Mouse (Mus musculus) hindbrain, embryonic 10.5 days (tissue): ENCODE results near the gene Matn4. TPM values are rescaled to one million over a fixed set of nuclear protein-coding genes. Genes with fewer than 3 reads are reported as not detected.

ENCODE experiments used
- DNase-seq: peaks from one replicate; pipeline ENCODE4 v3.0.0-alpha.2; 2017; ENCODE audit warnings: low spot score
- H3K27ac ChIP-seq: fragments of 300-500 bp; sonication (generic); 2 replicates; pipeline ENCODE4 v1.5.1; 2016; ENCODE audit warnings: mild to moderate bottlenecking, moderate library complexity
- H3K27me3 ChIP-seq: fragments of 300-500 bp; sonication (generic); 2 replicates; pipeline ENCODE4 v1.6.1; 2016; ENCODE audit warnings: mild to moderate bottlenecking; ENCODE audit not compliant: poor library complexity, insufficient read depth, severe bottlenecking
- H3K36me3 ChIP-seq: fragments of 300-500 bp; sonication (generic); 2 replicates; pipeline ENCODE4 v1.6.1; 2016; ENCODE audit warnings: mild to moderate bottlenecking, moderate library complexity
- H3K4me1 ChIP-seq: fragments of 300-500 bp; sonication (generic); replicated peaks from 2 replicates; pipeline ENCODE4 v1.6.1; 2016; ENCODE audit warnings: mild to moderate bottlenecking
- H3K4me3 ChIP-seq: fragments of 300-500 bp; sonication (generic); 2 replicates; pipeline ENCODE4 v1.5.1; 2016; ENCODE audit warnings: mild to moderate bottlenecking, moderate library complexity
- H3K9me3 ChIP-seq: fragments of 300-500 bp; sonication (generic); 2 replicates; pipeline ENCODE4 v1.6.1; 2016; ENCODE audit warnings: mild to moderate bottlenecking, moderate library complexity
- WGBS: fragments of 180-500 bp; shearing (Covaris S2); methylation state at CpG from one replicate; pipeline ENCODE4 v1.1.7; 2016; 5-methylcytosine and 5-hydroxymethylcytosine counted together
- polyA plus RNA-seq: library from polyadenylated mRNA; unstranded; fragments of >200 nt; fragmentation: Nextera tagmentation; extraction: Ambion mirVana; gene quantifications from 2 replicates; pipeline ENCODE4 v1.2.1, GENCODE M21; 2016

Matn4 gene
- polyA plus RNA-seq, 1 experiment from 2014 or later: 0.72 TPM

DNA sequence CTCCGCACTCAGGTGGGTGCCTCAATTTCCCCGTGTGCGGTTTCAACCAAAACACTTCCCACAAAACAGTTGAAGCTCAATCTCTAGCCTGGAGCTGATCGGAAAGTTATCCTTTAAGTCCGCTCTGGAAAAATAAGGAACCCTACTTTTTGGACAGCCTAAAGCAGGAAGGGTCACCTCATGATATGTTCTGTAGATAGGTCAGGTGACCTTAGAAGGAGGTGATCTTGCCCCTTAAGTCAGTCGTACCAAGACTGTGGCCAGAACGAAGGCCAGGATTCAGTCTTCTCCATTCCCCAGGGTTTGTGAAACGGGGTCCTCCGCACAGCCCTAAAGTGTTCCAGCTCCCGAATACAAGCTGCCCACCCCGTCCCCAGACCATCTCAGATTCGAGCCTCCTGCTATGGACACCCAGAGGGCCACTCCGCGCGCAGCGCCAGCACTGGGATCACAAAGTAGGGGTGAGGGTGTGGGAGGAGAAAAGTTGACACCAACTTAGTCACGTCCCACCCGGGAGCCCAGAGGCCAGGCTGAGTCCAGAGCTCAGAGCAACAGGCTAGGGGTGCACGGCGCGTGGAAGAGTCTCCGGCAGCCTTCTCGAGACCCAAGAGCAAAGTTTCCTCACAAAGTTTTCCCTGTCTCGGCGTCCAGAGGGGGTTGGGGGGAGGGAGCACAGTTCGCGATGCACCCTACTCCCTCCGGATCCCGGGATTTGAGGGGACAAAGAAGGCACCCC lies 37.5 kb upstream of the Matn4 start:
- Histone ChIP-seq H3K27me3 (peaks cover 26% of the 10 kb centered on the region), H3K36me3 (no peaks in the 10 kb centered on the region), H3K4me1 (peaks cover 37% of the 10 kb centered on the region), H3K4me3 (peak overlapping the region; percentile 70), H3K27ac (peak overlapping the region; percentile 88), H3K9me3 (no peaks in the 10 kb centered on the region)
- 2% methylated on average over 29 of the region's 29 CpGs for WGBS
- DNase-seq: no peak

- Histone ChIP-seq H3K9me3 (no peaks in the 10 kb centered on the region), H3K4me1 (peaks cover 42% of the 10 kb centered on the region), H3K4me3 (peak overlapping the region; percentile 70), H3K36me3 (no peaks in the 10 kb centered on the region), H3K27ac (no peak overlapping the region), H3K27me3 (peaks cover 26% of the 10 kb centered on the region)
- no peak for DNase-seq
- 27% methylated on average over 7 of the region's 7 CpGs for WGBS
Observed at GRCm38 (mm10) chr2:164441731-164442130, 36.8 kb upstream of the Matn4 start.

DNA sequence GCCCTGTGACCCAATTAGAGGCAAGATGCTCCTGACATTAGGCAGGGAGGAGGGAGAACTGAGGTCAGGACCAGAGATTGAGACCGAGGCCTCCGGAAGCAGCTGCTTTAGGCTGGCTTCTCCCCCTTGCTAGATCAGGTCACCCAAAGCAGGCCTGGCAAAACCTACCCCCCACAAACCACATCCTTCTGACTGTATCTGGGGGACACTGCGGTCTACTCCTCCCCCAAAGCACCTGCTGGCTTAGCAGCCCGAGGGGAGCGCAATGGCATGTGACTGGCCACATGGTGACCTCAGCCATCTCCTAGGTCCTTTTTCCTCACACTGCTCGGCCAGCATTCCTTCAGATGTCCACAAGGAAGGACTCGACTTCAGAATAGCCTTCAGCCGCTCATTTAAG lies 36.2 kb upstream of the Matn4 start:
- Histone ChIP-seq H3K4me3 (peak overlapping the region; percentile 70), H3K27me3 (peaks cover 26% of the 10 kb centered on the region), H3K27ac (no peak overlapping the region), H3K9me3 (no peaks in the 10 kb centered on the region), H3K4me1 (peaks cover 48% of the 10 kb centered on the region), H3K36me3 (no peaks in the 10 kb centered on the region)
- 34% methylated on average over 8 of the region's 8 CpGs for WGBS
- no peak for DNase-seq

DNA sequence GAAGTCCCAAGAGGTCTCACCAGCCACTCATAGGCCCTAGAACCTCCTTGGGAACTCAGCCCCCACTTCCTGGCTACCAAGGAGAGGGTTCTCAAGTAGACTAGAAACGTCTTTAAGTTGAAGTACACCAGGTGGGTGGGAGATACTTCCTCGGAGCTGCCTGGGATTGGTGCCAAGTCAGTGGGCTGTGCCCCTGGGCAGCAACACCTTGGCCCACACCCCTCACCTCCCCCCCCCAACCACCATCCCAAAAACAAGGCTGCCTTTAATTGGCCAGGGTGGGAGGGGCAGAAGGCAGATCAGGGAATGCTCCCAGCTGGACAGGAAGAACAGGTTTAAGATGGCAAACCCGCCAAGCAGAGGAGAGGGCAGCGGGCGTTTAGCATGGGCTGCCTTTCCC lies 35.4 kb upstream of the Matn4 start:
- Histone ChIP-seq H3K4me1 (peaks cover 55% of the 10 kb centered on the region), H3K27ac (no peak overlapping the region), H3K27me3 (peaks cover 26% of the 10 kb centered on the region), H3K9me3 (no peaks in the 10 kb centered on the region), H3K36me3 (no peaks in the 10 kb centered on the region), H3K4me3 (no peak overlapping the region)
- 78% methylated on average over 5 of the region's 5 CpGs for WGBS
- no peak for DNase-seq

DNA sequence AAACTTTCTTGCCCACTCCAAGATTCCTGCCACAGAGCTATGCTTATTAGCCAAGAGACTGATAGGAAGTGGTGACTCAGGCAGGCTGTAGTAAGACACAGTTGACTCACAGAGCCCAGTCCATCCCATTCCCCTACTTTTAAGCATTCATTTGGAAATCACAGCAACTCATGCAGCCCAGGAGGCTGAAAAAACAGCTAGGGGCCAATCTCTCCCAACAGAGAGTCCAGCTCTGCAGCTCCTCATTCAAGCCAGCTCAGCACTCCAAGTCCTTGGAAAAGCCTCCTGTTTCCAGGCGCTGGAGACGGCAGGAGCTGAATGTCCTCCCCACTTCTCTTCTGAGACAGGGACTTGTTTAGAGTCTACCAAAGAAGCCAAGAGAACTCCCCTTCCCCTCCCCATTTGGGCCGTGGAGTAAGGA lies 34.1 kb upstream of the Matn4 start:
- Histone ChIP-seq H3K27ac (no peak overlapping the region), H3K9me3 (no peaks in the 10 kb centered on the region), H3K4me3 (no peak overlapping the region), H3K36me3 (no peaks in the 10 kb centered on the region), H3K27me3 (peaks cover 26% of the 10 kb centered on the region), H3K4me1 (peaks cover 60% of the 10 kb centered on the region)
- 55% methylated on average over 3 of the region's 3 CpGs for WGBS
- no peak for DNase-seq

- Histone ChIP-seq H3K4me3 (no peak overlapping the region), H3K36me3 (no peaks in the 10 kb centered on the region), H3K27me3 (peaks cover 26% of the 10 kb centered on the region), H3K4me1 (peaks cover 55% of the 10 kb centered on the region), H3K27ac (no peak overlapping the region), H3K9me3 (no peaks in the 10 kb centered on the region)
- 71% methylated on average over 8 of the region's 8 CpGs for whole genome bisulfite sequencing
- no peak for DNase-seq
Observed at GRCm38 (mm10) chr2:164438257-164438656, 33.3 kb upstream of the Matn4 start.

- no peak overlapping the region for H3K4me3 ChIP-seq
- peaks cover 26% of the 10 kb centered on the region for H3K27me3 ChIP-seq
- no peaks in the 10 kb centered on the region for H3K9me3 ChIP-seq
- H3K27ac ChIP-seq: no peak overlapping the region
- WGBS: 80% methylated on average over 6 of the region's 6 CpGs
- no peaks in the 10 kb centered on the region for H3K36me3 ChIP-seq
- peaks cover 55% of the 10 kb centered on the region for H3K4me1 ChIP-seq
- no peak for DNase-seq
Observed at GRCm38 (mm10) chr2:164437710-164438109, 32.8 kb upstream of the Matn4 start.

DNA sequence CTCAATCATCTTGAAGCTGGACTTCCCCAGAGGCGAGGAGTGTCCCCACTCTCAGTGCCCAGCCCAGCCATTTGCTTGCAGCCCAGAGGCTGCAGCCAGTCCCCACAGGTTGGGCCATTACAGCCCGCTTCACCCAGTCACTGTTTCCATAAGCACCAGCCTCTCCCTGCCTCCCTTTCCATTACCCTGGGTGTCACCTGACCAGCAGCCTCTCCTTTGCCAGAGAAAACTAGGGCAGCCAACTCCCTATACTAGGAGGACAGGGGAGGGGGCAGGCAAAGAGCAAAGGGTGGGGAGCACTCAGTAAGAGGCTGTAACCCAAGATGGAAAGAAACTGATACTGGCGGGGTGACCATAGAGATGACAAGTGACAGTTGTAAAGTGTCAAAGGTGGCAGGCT lies 32.0 kb upstream of the Matn4 start:
- Histone ChIP-seq H3K27me3 (peaks cover 22% of the 10 kb centered on the region), H3K9me3 (no peaks in the 10 kb centered on the region), H3K4me3 (no peak overlapping the region), H3K4me1 (peaks cover 55% of the 10 kb centered on the region), H3K27ac (peak overlapping the region; percentile 16), H3K36me3 (no peaks in the 10 kb centered on the region)
- 65% methylated on average over 3 of the region's 3 CpGs for WGBS
- no peak for DNase-seq

DNA sequence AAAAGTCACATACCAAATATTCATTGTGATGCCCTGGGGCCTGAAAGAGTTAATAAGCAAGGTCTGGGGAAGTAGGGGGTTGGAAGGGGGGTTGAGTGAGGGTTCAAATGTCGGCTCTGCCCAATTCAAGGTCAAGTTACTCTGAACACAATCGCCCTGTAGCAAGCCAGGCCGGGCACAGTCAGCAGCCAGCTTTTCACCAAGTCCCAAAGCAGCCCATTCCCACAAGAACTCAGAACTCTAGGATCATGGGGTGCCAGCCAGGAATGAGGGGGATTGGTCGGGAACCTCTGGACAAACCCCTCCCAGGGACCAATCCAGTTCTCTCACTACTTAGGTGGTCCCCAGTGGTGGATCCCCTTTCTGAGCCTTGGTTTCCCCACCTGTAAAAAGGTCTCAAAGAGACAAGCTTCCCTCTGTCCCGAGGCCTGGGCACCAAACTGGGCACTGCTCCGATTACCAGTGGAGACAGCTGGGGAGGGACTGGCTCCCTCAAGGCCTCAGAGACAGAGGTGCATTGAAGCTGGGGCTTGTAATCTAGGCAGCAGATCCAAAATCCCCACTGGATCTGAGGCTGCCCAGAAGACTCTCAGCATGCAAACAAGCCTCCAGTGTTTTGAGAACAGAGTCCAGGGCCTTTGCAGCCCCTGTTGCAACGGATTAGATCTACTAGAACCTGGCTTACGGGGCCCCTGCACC lies 31.4 kb upstream of the Matn4 start:
- H3K27ac ChIP-seq: peak overlapping the region; percentile 16
- DNase-seq: no peak
- no peaks in the 10 kb centered on the region for H3K36me3 ChIP-seq
- H3K9me3 ChIP-seq: no peaks in the 10 kb centered on the region
- 23% methylated on average over 8 of the region's 8 CpGs for WGBS
- peaks cover 55% of the 10 kb centered on the region for H3K4me1 ChIP-seq
- no peak overlapping the region; the same call in 1 of the 2 replicates for H3K4me3 ChIP-seq
- peaks cover 22% of the 10 kb centered on the region for H3K27me3 ChIP-seq

GRCm38 (mm10) chr2:164435216-164436090 lies 30.5 kb upstream of the Matn4 start:
- H3K4me1 ChIP-seq: peaks cover 57% of the 10 kb centered on the region
- WGBS: 49% methylated on average over 5 of the region's 5 CpGs

GRCm38 (mm10) chr2:164434681-164435080 lies 29.7 kb upstream of the Matn4 start:
- DNase-seq: no peak
- H3K9me3 ChIP-seq: no peaks in the 10 kb centered on the region
- H3K4me3 ChIP-seq: no peak overlapping the region
- peaks cover 57% of the 10 kb centered on the region for H3K4me1 ChIP-seq
- 89% methylated on average over 3 of the region's 3 CpGs for whole genome bisulfite sequencing
- no peak overlapping the region for H3K27ac ChIP-seq
- no peaks in the 10 kb centered on the region for H3K36me3 ChIP-seq
- peaks cover 19% of the 10 kb centered on the region for H3K27me3 ChIP-seq

More at GRCm38 (mm10) chr2:164435216-164436090, 30.5 kb upstream of the Matn4 start:
- Histone ChIP-seq H3K36me3 (no peaks in the 10 kb centered on the region), H3K27me3 (peaks cover 17% of the 10 kb centered on the region), H3K9me3 (no peaks in the 10 kb centered on the region), H3K27ac (no peak overlapping the region), H3K4me3 (no peak overlapping the region)
- DNase-seq: no peak

GRCm38 (mm10) chr2:164433278-164433895 lies 28.4 kb upstream of the Matn4 start:
- no peak overlapping the region for H3K4me3 ChIP-seq
- H3K4me1 ChIP-seq: peaks cover 68% of the 10 kb centered on the region

More at GRCm38 (mm10) chr2:164433278-164433895, 28.4 kb upstream of the Matn4 start:
- H3K36me3 ChIP-seq: 0 out of 2 replicates have a peak, but pooled peaks cover 5% of the 10 kb centered on the region
- DNase-seq: no peak
- H3K27me3 ChIP-seq: peaks cover 29% of the 10 kb centered on the region
- 81% methylated on average over 9 of the region's 9 CpGs for WGBS
- H3K9me3 ChIP-seq: no peaks in the 10 kb centered on the region
- H3K27ac ChIP-seq: peak overlapping the region; percentile 65; the same call in 1 of the 2 replicates
